Mouse (Mus musculus): ENCODE results near the gene Furin.

- TF ChIP-seq POLR2A (IDR thresholded peaks at IDR 0.05; ENCODE audit: control insufficient read depth, extremely low read depth, insufficient read depth, low read length, poor library complexity), result no peak
- no peak for TF ChIP-seq CTCF (IDR thresholded peaks at IDR 0.05; ENCODE audit: borderline replicate concordance, control insufficient read depth, extremely low read depth, insufficient read depth, low read length, poor library complexity)
Measured at GRCm38 (mm10) chr7:80413512-80414302, 8.5 kb upstream of the Furin start.
